Comparison of ENCODE assay signal across 8 mouse cellular contexts in the genomic region with DNA sequence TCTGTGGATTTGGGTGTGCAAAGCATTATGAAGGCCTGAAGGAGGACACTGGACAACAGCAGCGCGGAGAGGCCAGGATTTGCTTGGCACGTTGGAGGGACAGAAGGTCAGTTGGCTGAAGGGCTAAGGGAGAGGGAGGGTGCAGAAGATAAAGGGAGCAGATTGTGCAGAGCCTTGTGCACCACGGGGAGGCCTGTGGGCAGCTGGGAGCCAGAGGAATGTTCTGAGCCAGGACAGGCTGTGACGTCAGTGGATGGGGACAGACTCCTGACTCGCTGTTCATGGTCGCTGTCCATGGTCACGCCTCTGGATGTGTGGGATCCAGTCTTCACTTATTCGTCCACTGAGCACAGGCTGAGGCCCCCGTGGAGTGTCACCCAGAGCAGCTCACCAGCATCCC. TPM values are rescaled to one million over a fixed set of nuclear protein-coding genes. Genes with fewer than 3 reads are reported as not detected.
DNase-seq lines count a peak whose midpoint lies in the region; ATAC-seq lines count a peak whose summit lies in the region.

No protein-coding gene starts in this region.

- no peak for DNase-seq in frontal cortex, postnatal 36 days (ENCODE audit: low spot score in 2 of 2)
- DNase-seq in lung, postnatal 14 days, result peak; percentile 22
- DNase-seq in lung, adult 18-20 months, result no peak
- peak; percentile 93 to 94 for DNase-seq in cerebellum, postnatal 14 days
- DNase-seq in spleen, adult 12 weeks (ENCODE audit: low spot score), result no peak
- DNase-seq in kidney, adult 9 months, result no peak

- ATAC-seq in frontal cortex, adult (ENCODE audit: low TSS enrichment), result peak; percentile 35; the same call in 1 of the 2 replicates
- ATAC-seq in megakaryocyte progenitor cell, adult 5-6 weeks (replicated peaks; ENCODE audit: poor library complexity), result peak; percentile 34; the same call in 1 of the 2 replicates

RNA-seq across cellular contexts. Expression of a gene that starts 3.6 kb away (rescaled TPM):
- total RNA-seq in megakaryocyte progenitor cell, adult 5-6 weeks (2015), result not detected in 2 replicates
- not detected in 2 replicates for total RNA-seq in megakaryocyte progenitor cell, adult 5-6 weeks (2017)

RNA-seq across cellular contexts. Expression of a gene that starts 13.4 kb away (rescaled TPM):
- 17.8 and 21.9 TPM in 2 replicates for total RNA-seq in megakaryocyte progenitor cell, adult 5-6 weeks (2015)
- 34.2 and 41.8 TPM in 2 replicates for total RNA-seq in megakaryocyte progenitor cell, adult 5-6 weeks (2017)

RNA-seq across cellular contexts. Expression of a gene that starts 14.9 kb away (rescaled TPM):
- 14.7 and 22.8 TPM in 2 replicates for total RNA-seq in megakaryocyte progenitor cell, adult 5-6 weeks (2015)
- total RNA-seq in megakaryocyte progenitor cell, adult 5-6 weeks (2017), result 7.8 and 11.5 TPM in 2 replicates

RNA-seq across cellular contexts. Expression of a gene that starts 15.2 kb away (rescaled TPM):
- total RNA-seq in megakaryocyte progenitor cell, adult 5-6 weeks (2015), result 0.39 TPM in 1 of 2 replicates, not detected in the other
- total RNA-seq in megakaryocyte progenitor cell, adult 5-6 weeks (2017), result 0.33 and 0.34 TPM in 2 replicates

RNA-seq across cellular contexts. Expression of a gene that starts 19.5 kb away (rescaled TPM):
- total RNA-seq in megakaryocyte progenitor cell, adult 5-6 weeks (2015), result 0.24 and 0.25 TPM in 2 replicates
- total RNA-seq in megakaryocyte progenitor cell, adult 5-6 weeks (2017), result 2.0 TPM in 1 of 2 replicates, not detected in the other

Comparison
In these comparisons a context has a peak if more than half of its experiments do, and no peak if none do; other contexts are left out.
1. DNase-seq: peak in lung, postnatal 14 days (single experiment) and cerebellum, postnatal 14 days (2 of 2); none in frontal cortex, postnatal 36 days (0 of 2), lung, adult 18-20 months (0 of 2), spleen, adult 12 weeks (single experiment) and kidney, adult 9 months (single experiment).